Comparison of ENCODE assay signal across 7 mouse cellular contexts in the genomic region with DNA sequence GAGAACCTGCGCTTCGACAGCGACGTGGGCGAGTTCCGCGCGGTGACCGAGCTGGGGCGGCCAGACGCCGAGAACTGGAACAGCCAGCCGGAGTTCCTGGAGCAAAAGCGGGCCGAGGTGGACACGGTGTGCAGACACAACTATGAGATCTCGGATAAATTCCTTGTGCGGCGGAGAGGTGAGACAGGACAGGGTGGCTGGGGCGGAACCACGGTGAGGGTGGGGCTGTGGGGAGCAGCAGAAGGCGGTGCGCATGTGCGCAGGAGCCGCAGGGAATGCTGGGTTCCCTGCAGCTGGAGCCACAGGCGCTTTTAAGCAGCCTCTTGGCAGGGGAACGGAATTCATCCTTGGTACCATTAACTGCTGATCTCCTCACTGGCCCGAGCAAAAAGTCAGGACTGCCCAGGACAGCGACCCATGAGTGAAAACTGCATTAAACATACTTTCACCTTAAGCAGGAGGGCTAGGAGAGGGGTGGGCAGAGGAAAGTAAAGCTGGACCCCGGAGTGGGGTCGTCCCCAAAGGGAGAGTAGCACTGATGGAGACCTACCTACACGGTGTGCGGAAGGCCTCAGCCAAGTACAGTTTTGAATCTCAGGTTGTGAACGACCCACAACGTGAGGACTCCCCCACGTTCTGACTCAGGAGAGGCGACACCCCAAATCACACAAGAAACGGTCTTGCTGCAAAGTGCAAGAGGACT. TPM values are rescaled to one million over a fixed set of nuclear protein-coding genes. Genes with fewer than 3 reads are reported as not detected.
DNase-seq lines count a peak whose midpoint lies in the region; ATAC-seq and TF ChIP-seq lines count a peak whose summit lies in the region.

No protein-coding gene starts in this region.

- peak; percentile 63; the same call in 1 of the 2 replicates for ATAC-seq in embryonic facial prominence, embryonic 13.5 days (ENCODE audit: insufficient number of reproducible peaks, insufficient read depth, low FRiP score, low TSS enrichment, low read depth)
- ATAC-seq in limb, embryonic 14.5 days (ENCODE audit: low FRiP score, low read depth), result peak; percentile 84
- peak; percentile 90 for ATAC-seq in midbrain, embryonic 13.5 days
- ATAC-seq in stomach, embryonic 14.5 days (ENCODE audit: insufficient number of reproducible peaks, insufficient read depth, low FRiP score, low read depth), result peak; percentile 75

- peak overlapping the region; percentile 57 for H3K4me3 ChIP-seq in embryonic facial prominence, embryonic 13.5 days
- H3K4me3 ChIP-seq in heart, embryonic 10.5 days, result peak overlapping the region; percentile 71
- H3K4me3 ChIP-seq in limb, embryonic 14.5 days (replicated peaks; ENCODE audit: low read length), result peak overlapping the region; percentile 61
- peak overlapping the region; percentile 64 for H3K4me3 ChIP-seq in midbrain, embryonic 13.5 days (replicated peaks)
- H3K4me3 ChIP-seq in stomach, embryonic 14.5 days (ENCODE audit: low read depth, low read length), result peak overlapping the region; percentile 54

- no peaks in the 10 kb centered on the region; the same call in 1 of the 2 replicates for H3K4me1 ChIP-seq in embryonic facial prominence, embryonic 13.5 days
- H3K4me1 ChIP-seq in heart, embryonic 10.5 days, result peaks cover 11% of the 10 kb centered on the region
- no peaks in the 10 kb centered on the region for H3K4me1 ChIP-seq in limb, embryonic 14.5 days (ENCODE audit: control insufficient read depth, insufficient read depth, low read length)
- peaks cover 3% of the 10 kb centered on the region; the same call in 1 of the 2 replicates for H3K4me1 ChIP-seq in midbrain, embryonic 13.5 days (replicated peaks)
- H3K4me1 ChIP-seq in stomach, embryonic 14.5 days (ENCODE audit: control insufficient read depth, insufficient read depth, low read length), result no peaks in the 10 kb centered on the region

- H3K27ac ChIP-seq in embryonic facial prominence, embryonic 13.5 days, result no peak overlapping the region
- H3K27ac ChIP-seq in heart, embryonic 10.5 days, result peak overlapping the region; percentile 86
- 0 out of 2 replicates have a peak overlapping the region, but pooled peaks have one; percentile 43 for H3K27ac ChIP-seq in limb, embryonic 14.5 days (replicated peaks; ENCODE audit: low read depth, low read length)
- peak overlapping the region; percentile 5 for H3K27ac ChIP-seq in midbrain, embryonic 13.5 days
- H3K27ac ChIP-seq in stomach, embryonic 14.5 days (ENCODE audit: low read length), result no peak overlapping the region

- H3K9ac ChIP-seq in embryonic facial prominence, embryonic 13.5 days, result peak overlapping the region; percentile 77
- H3K9ac ChIP-seq in limb, embryonic 14.5 days (ENCODE audit: low read depth, low read length, severe bottlenecking), result peak overlapping the region; percentile 69
- peak overlapping the region; percentile 72 for H3K9ac ChIP-seq in midbrain, embryonic 13.5 days (replicated peaks)
- peak overlapping the region; percentile 49 for H3K9ac ChIP-seq in stomach, embryonic 14.5 days (replicated peaks; ENCODE audit: low read depth, low read length)

- no peaks in the 10 kb centered on the region for H3K36me3 ChIP-seq in embryonic facial prominence, embryonic 13.5 days
- H3K36me3 ChIP-seq in heart, embryonic 10.5 days, result no peaks in the 10 kb centered on the region
- no peaks in the 10 kb centered on the region for H3K36me3 ChIP-seq in limb, embryonic 14.5 days (ENCODE audit: control insufficient read depth, insufficient read depth, low read length)
- H3K36me3 ChIP-seq in midbrain, embryonic 13.5 days, result no peaks in the 10 kb centered on the region
- no peaks in the 10 kb centered on the region for H3K36me3 ChIP-seq in stomach, embryonic 14.5 days (ENCODE audit: control insufficient read depth, insufficient read depth, low read length)

- TF ChIP-seq CTCF in brain, embryonic 14.5 days (IDR thresholded peaks at IDR 0.05; ENCODE audit: borderline replicate concordance, extremely low read depth, insufficient read depth, insufficient read length), result no peak

- H3K9me3 ChIP-seq in embryonic facial prominence, embryonic 13.5 days, result no peaks in the 10 kb centered on the region
- no peaks in the 10 kb centered on the region for H3K9me3 ChIP-seq in heart, embryonic 10.5 days
- H3K9me3 ChIP-seq in limb, embryonic 14.5 days (ENCODE audit: control insufficient read depth, low read length), result no peaks in the 10 kb centered on the region
- no peaks in the 10 kb centered on the region for H3K9me3 ChIP-seq in midbrain, embryonic 13.5 days
- H3K9me3 ChIP-seq in stomach, embryonic 14.5 days (ENCODE audit: control insufficient read depth, low read depth, low read length), result no peaks in the 10 kb centered on the region

- peak overlapping the region; percentile 67 for H3K4me2 ChIP-seq in embryonic facial prominence, embryonic 13.5 days
- H3K4me2 ChIP-seq in limb, embryonic 14.5 days (replicated peaks; ENCODE audit: low read depth, low read length, severe bottlenecking), result peak overlapping the region; percentile 66
- H3K4me2 ChIP-seq in midbrain, embryonic 13.5 days (replicated peaks), result peak overlapping the region; percentile 57
- H3K4me2 ChIP-seq in stomach, embryonic 14.5 days (replicated peaks; ENCODE audit: low read depth, low read length), result peak overlapping the region; percentile 69

- TF ChIP-seq POLR2A in brain, embryonic 14.5 days (IDR thresholded peaks at IDR 0.05; ENCODE audit: borderline replicate concordance, extremely low read depth, insufficient read depth, insufficient read length, poor library complexity, severe bottlenecking), result peak; percentile 32; the same call in 1 of the 2 replicates
- peak; percentile 45; the same call in 1 of the 2 replicates for TF ChIP-seq POLR2A in limb, embryonic 14.5 days (IDR thresholded peaks at IDR 0.05; ENCODE audit: borderline replicate concordance, extremely low read depth, insufficient read depth, insufficient read length)

- H3K27me3 ChIP-seq in embryonic facial prominence, embryonic 13.5 days, result peaks cover 6% of the 10 kb centered on the region; the same call in 1 of the 2 replicates
- H3K27me3 ChIP-seq in heart, embryonic 10.5 days (ENCODE audit: insufficient read depth, poor library complexity, severe bottlenecking), result peaks cover 5% of the 10 kb centered on the region; the same call in 1 of the 2 replicates
- no peaks in the 10 kb centered on the region for H3K27me3 ChIP-seq in limb, embryonic 14.5 days (ENCODE audit: control insufficient read depth, insufficient read depth, low read length)
- H3K27me3 ChIP-seq in midbrain, embryonic 13.5 days, result peaks cover 7% of the 10 kb centered on the region; the same call in 1 of the 2 replicates
- H3K27me3 ChIP-seq in stomach, embryonic 14.5 days (ENCODE audit: control insufficient read depth, insufficient read depth, low read length), result no peaks in the 10 kb centered on the region

- peak; percentile 87 for DNase-seq in brain, embryonic 14.5 days (ENCODE audit: low read depth)
- DNase-seq in heart, embryonic 10.5 days (ENCODE audit: low spot score), result peak; percentile 84
- DNase-seq in kidney, adult 9 months, result peak; percentile 75
- peak; percentile 76 for DNase-seq in limb, embryonic 14.5 days (ENCODE audit: low spot score)

- 20% methylated on average over 38 of the region's 38 CpGs for WGBS in embryonic facial prominence, embryonic 13.5 days
- WGBS in heart, embryonic 10.5 days, result 21% methylated on average over 38 of the region's 38 CpGs
- 22% methylated on average over 38 of the region's 38 CpGs for WGBS in limb, embryonic 14.5 days
- WGBS in midbrain, embryonic 13.5 days, result 24% methylated on average over 38 of the region's 38 CpGs
- WGBS in stomach, embryonic 14.5 days, result 20% methylated on average over 38 of the region's 38 CpGs

RNA-seq across cellular contexts. Expression of gene H2-Eb1, which starts 4.2 kb away (rescaled TPM):
- 0.93 and 1.6 TPM in 2 replicates for polyA plus RNA-seq in brain, embryonic 14.5 days (2012; rRNA removed)
- polyA plus RNA-seq in embryonic facial prominence, embryonic 13.5 days (2015; fragmentation: Nextera tagmentation; extraction: Ambion mirVana), result 1.3 and 3.4 TPM in 2 replicates
- polyA plus RNA-seq in heart, embryonic 10.5 days (2016; fragmentation: Nextera tagmentation; extraction: Ambion mirVana), result 1.4 TPM in 2 replicates
- polyA plus RNA-seq in limb, embryonic 14.5 days (2012; rRNA removed), result 1.6 and 2.4 TPM in 2 replicates
- 3.4 and 4.6 TPM in 2 replicates for polyA plus RNA-seq in limb, embryonic 14.5 days (2014; fragmentation: Nextera tagmentation; extraction: Ambion mirVana)
- polyA plus RNA-seq in midbrain, embryonic 13.5 days (2015; fragmentation: Nextera tagmentation; extraction: Ambion mirVana), result 1.7 and 2.1 TPM in 2 replicates
- polyA plus RNA-seq in stomach, embryonic 14.5 days (2014; fragmentation: Nextera tagmentation; extraction: Ambion mirVana), result 2.8 and 2.9 TPM in 2 replicates

RNA-seq across cellular contexts. Expression of gene H2-Eb2, which starts 15.6 kb away (rescaled TPM):
- polyA plus RNA-seq in brain, embryonic 14.5 days (2012; rRNA removed), result 0.09 and 0.18 TPM in 2 replicates
- polyA plus RNA-seq in embryonic facial prominence, embryonic 13.5 days (2015; fragmentation: Nextera tagmentation; extraction: Ambion mirVana), result not detected in 2 replicates
- not detected in 2 replicates for polyA plus RNA-seq in heart, embryonic 10.5 days (2016; fragmentation: Nextera tagmentation; extraction: Ambion mirVana)
- polyA plus RNA-seq in limb, embryonic 14.5 days (2012; rRNA removed), result not detected in 2 replicates
- not detected in 2 replicates for polyA plus RNA-seq in limb, embryonic 14.5 days (2014; fragmentation: Nextera tagmentation; extraction: Ambion mirVana)
- polyA plus RNA-seq in midbrain, embryonic 13.5 days (2015; fragmentation: Nextera tagmentation; extraction: Ambion mirVana), result 0.12 TPM in 1 of 2 replicates, not detected in the other
- polyA plus RNA-seq in stomach, embryonic 14.5 days (2014; fragmentation: Nextera tagmentation; extraction: Ambion mirVana), result not detected in 2 replicates

RNA-seq across cellular contexts. Expression of gene H2-Aa, which starts 22.2 kb away (rescaled TPM):
- polyA plus RNA-seq in brain, embryonic 14.5 days (2012; rRNA removed), result 0.50 and 0.51 TPM in 2 replicates
- polyA plus RNA-seq in embryonic facial prominence, embryonic 13.5 days (2015; fragmentation: Nextera tagmentation; extraction: Ambion mirVana), result 0.73 and 0.98 TPM in 2 replicates
- 0.11 TPM in 1 of 2 replicates, not detected in the other for polyA plus RNA-seq in heart, embryonic 10.5 days (2016; fragmentation: Nextera tagmentation; extraction: Ambion mirVana)
- 2.0 and 2.9 TPM in 2 replicates for polyA plus RNA-seq in limb, embryonic 14.5 days (2012; rRNA removed)
- polyA plus RNA-seq in limb, embryonic 14.5 days (2014; fragmentation: Nextera tagmentation; extraction: Ambion mirVana), result 4.1 and 4.5 TPM in 2 replicates
- polyA plus RNA-seq in midbrain, embryonic 13.5 days (2015; fragmentation: Nextera tagmentation; extraction: Ambion mirVana), result 0.28 and 0.41 TPM in 2 replicates
- 3.0 and 4.4 TPM in 2 replicates for polyA plus RNA-seq in stomach, embryonic 14.5 days (2014; fragmentation: Nextera tagmentation; extraction: Ambion mirVana)

RNA-seq across cellular contexts. Expression of gene Btnl2, which starts 44.8 kb away (rescaled TPM):
- polyA plus RNA-seq in brain, embryonic 14.5 days (2012; rRNA removed), result 0.03 TPM in 2 replicates
- polyA plus RNA-seq in embryonic facial prominence, embryonic 13.5 days (2015; fragmentation: Nextera tagmentation; extraction: Ambion mirVana), result 0.13 and 0.17 TPM in 2 replicates
- polyA plus RNA-seq in heart, embryonic 10.5 days (2016; fragmentation: Nextera tagmentation; extraction: Ambion mirVana), result 0.05 TPM in 1 of 2 replicates, not detected in the other
- polyA plus RNA-seq in limb, embryonic 14.5 days (2012; rRNA removed), result 0.14 TPM in 2 replicates
- 0.07 and 0.11 TPM in 2 replicates for polyA plus RNA-seq in limb, embryonic 14.5 days (2014; fragmentation: Nextera tagmentation; extraction: Ambion mirVana)
- polyA plus RNA-seq in midbrain, embryonic 13.5 days (2015; fragmentation: Nextera tagmentation; extraction: Ambion mirVana), result not detected in 2 replicates
- polyA plus RNA-seq in stomach, embryonic 14.5 days (2014; fragmentation: Nextera tagmentation; extraction: Ambion mirVana), result 0.10 and 0.13 TPM in 2 replicates

RNA-seq across cellular contexts. Expression of gene H2-Ab1, which starts 52.3 kb away (rescaled TPM):
- 1.4 and 1.7 TPM in 2 replicates for polyA plus RNA-seq in brain, embryonic 14.5 days (2012; rRNA removed)
- polyA plus RNA-seq in embryonic facial prominence, embryonic 13.5 days (2015; fragmentation: Nextera tagmentation; extraction: Ambion mirVana), result 5.3 and 5.6 TPM in 2 replicates
- 13.2 and 14.6 TPM in 2 replicates for polyA plus RNA-seq in heart, embryonic 10.5 days (2016; fragmentation: Nextera tagmentation; extraction: Ambion mirVana)
- 4.8 and 5.6 TPM in 2 replicates for polyA plus RNA-seq in limb, embryonic 14.5 days (2012; rRNA removed)
- polyA plus RNA-seq in limb, embryonic 14.5 days (2014; fragmentation: Nextera tagmentation; extraction: Ambion mirVana), result 7.6 and 8.0 TPM in 2 replicates
- polyA plus RNA-seq in midbrain, embryonic 13.5 days (2015; fragmentation: Nextera tagmentation; extraction: Ambion mirVana), result 1.7 and 2.1 TPM in 2 replicates
- 9.4 and 12.6 TPM in 2 replicates for polyA plus RNA-seq in stomach, embryonic 14.5 days (2014; fragmentation: Nextera tagmentation; extraction: Ambion mirVana)

Comparison
In these comparisons a context has a peak if more than half of its experiments do, and no peak if none do; other contexts are left out.
1. H3K27ac ChIP-seq: peak in heart, embryonic 10.5 days (single experiment), limb, embryonic 14.5 days (single experiment) and midbrain, embryonic 13.5 days (single experiment); none in embryonic facial prominence, embryonic 13.5 days (single experiment) and stomach, embryonic 14.5 days (single experiment).
2. Peak in every context shown above with its lines, with median percentiles within 50 percentile points of each other: DNase-seq, ATAC-seq, H3K4me2 ChIP-seq, H3K4me3 ChIP-seq and H3K9ac ChIP-seq.